Mouse (Mus musculus): ENCODE measurements around the gene Tmed10. TPM values are rescaled to one million over a fixed set of nuclear protein-coding genes. Genes with fewer than 3 reads are reported as not detected.

Tmed10 gene
- polyA plus RNA-seq (2012; ENCODE audit: low replicate concordance): 125 and 220 TPM in 2 replicates

DNA sequence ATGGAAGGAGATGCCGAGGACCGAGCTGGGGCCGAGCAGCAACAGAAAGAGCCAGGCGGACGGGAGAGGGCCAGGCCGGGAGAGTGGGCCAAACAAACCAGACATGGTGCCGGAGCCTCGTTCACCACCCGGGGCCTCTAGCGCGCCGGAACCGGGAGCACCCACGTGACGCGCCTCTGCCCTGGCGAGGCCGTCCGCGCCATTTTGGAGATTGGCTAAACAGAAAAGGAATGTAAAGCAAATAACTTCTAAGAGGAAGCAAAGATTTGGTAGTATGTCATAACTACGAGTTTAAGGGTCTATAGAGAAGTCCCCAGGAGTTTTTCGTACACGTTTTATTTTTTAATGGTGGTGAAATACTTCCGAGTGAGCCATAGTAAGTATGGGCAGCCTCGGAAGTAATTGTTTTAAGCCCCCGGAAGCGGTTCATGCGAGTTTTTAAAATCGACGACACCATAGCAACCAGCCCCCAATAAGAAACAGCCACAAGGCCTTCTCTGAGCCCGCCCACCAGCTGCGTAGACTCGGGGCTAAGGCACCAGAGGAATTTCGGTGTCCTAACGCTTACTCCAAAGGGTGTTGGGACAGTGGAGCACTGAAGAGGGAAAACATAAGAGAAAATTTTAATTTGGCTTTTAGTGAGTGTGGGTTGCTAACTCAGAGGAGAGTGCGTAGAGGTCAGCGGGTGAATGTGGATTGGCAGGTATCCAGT, at the start of gene Tmed10:
Gene Tmed10 (minus strand): TSS at position 287 of the 712 bp plus-strand sequence.

DNA sequence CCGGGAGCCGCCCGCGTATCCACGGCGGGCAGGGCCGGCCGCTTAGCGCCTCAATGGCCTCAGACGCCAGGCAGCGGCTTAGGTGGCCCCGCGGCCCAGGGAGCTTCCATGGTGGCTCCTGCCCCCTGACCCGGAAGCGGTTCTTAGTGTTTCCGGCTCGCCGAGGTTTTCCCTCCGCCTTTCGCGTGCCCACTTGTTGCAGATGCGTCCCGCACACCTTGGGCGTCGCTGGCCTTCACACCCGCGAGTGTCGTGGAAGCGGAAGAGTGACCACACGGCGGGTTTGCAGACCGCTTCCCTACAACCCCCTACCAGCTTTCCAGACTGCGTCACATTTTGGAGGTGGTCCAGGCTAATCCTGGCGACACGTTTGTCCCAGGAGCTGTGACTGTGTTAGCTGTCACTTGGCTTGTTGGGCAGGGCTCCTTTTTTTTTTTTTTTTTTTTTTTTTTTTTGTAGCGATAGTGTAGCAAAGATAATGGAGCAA, 35.4 kb downstream of the Tmed10 start, which contains the start of gene Nek9:
Gene Nek9 (minus strand): TSS at position 120 of the 487 bp plus-strand sequence.

Other genes starting within 250 kb of the Tmed10 start
- gene Rps6kl1, start 223.6 kb downstream of the Tmed10 start, polyA plus RNA-seq (2012; ENCODE audit: low replicate concordance): 0.09 and 0.44 TPM in 2 replicates
- gene Pgf, start 197.1 kb downstream of the Tmed10 start, polyA plus RNA-seq (2012; ENCODE audit: low replicate concordance): not detected in 2 replicates
- gene Eif2b2, start 155.4 kb downstream of the Tmed10 start, polyA plus RNA-seq (2012; ENCODE audit: low replicate concordance): 86.6 and 239 TPM in 2 replicates
- 2.5 and 3.7 TPM in 2 replicates for gene Mlh3, start 104.2 kb downstream of the Tmed10 start, polyA plus RNA-seq (2012; ENCODE audit: low replicate concordance)
- gene Acyp1, start 86.4 kb downstream of the Tmed10 start, polyA plus RNA-seq (2012; ENCODE audit: low replicate concordance): 15.3 and 25.8 TPM in 2 replicates
- 0.19 TPM in 1 of 2 replicates, not detected in the other for gene Zc2hc1c, start 86.3 kb downstream of the Tmed10 start, polyA plus RNA-seq (2012; ENCODE audit: low replicate concordance)
- 9.1 and 9.9 TPM in 2 replicates for gene Nek9, start 35.5 kb downstream of the Tmed10 start, polyA plus RNA-seq (2012; ENCODE audit: low replicate concordance)
- 11.3 and 48.2 TPM in 2 replicates for gene Fos, start 99.0 kb upstream of the Tmed10 start, polyA plus RNA-seq (2012; ENCODE audit: low replicate concordance)
- gene Jdp2, start 224.2 kb upstream of the Tmed10 start, polyA plus RNA-seq (2012; ENCODE audit: low replicate concordance): 2.4 and 4.1 TPM in 2 replicates